11 mouse cellular contexts compared by ENCODE assay signal in genomic region chr10:59077909-59078308, GRCm38 (mm10).
DNase-seq lines count a peak whose midpoint lies in the region; TF ChIP-seq lines count a peak whose summit lies in the region.
"Had no signal": no experiment of that assay in that cellular context is flagged by ENCODE, and none has a peak within 500 bp of the region (broad histone marks: within the 10 kb centered on the region; RNA-seq: fewer than 3 reads in every experiment).

No protein-coding gene starts in this region.

- TF ChIP-seq CTCF in layer of hippocampus, adult 2 months (conservative IDR thresholded peaks at IDR 0.05), result no peak

- no peak overlapping the region for H3K4me3 ChIP-seq in layer of hippocampus, adult 2 months
- H3K4me3 ChIP-seq: embryonic facial prominence, embryonic 12.5 days; limb, embryonic 12.5 days had no signal

- peak; percentile 39 to 54 for DNase-seq in frontal cortex, postnatal 36 days (ENCODE audit: low spot score in 2 of 2)
- no peak for DNase-seq in frontal cortex, postnatal 14 days (ENCODE audit: low spot score in 2 of 2)
- peak; percentile 41 for DNase-seq in retina, postnatal 1 day
- no peak for DNase-seq in retina, embryonic 14.5 days (ENCODE audit: low spot score)
- DNase-seq in layer of hippocampus, adult 2 months (ENCODE audit: low spot score in 2 of 2), result peak; percentile 26 to 59
- DNase-seq in right cerebral cortex, postnatal 36 days (ENCODE audit: low spot score in 2 of 2), result peak; percentile 47 to 59
- no peak for DNase-seq in liver
- no peak for DNase-seq in heart, adult 8-10 months (ENCODE audit: low spot score)
- DNase-seq: adrenal gland, postnatal 14 days had no signal

- H3K27ac ChIP-seq in layer of hippocampus, adult 2 months, result peak overlapping the region; percentile 46; the same call in 1 of the 2 replicates
- H3K27ac ChIP-seq: embryonic facial prominence, embryonic 12.5 days; limb, embryonic 12.5 days had no signal

Comparison
In these comparisons a context has a peak if more than half of its experiments do, and no peak if none do; other contexts are left out.
1. DNase-seq: peak in frontal cortex, postnatal 36 days (2 of 2), retina, postnatal 1 day (single experiment), layer of hippocampus, adult 2 months (2 of 2) and right cerebral cortex, postnatal 36 days (2 of 2); none in frontal cortex, postnatal 14 days (0 of 2), retina, embryonic 14.5 days (single experiment), liver (single experiment) and heart, adult 8-10 months (single experiment).